Mouse (Mus musculus) G1E (cell line): ENCODE measurements at regions not wholly inside any gene's neighbourhood (a gene's known extent, or its start where the extent isn't known, plus 50 kb on each side); places are given as distances from the start of the nearest gene placed in this dataset.

ENCODE experiments used
- CTCF ChIP-seq: IDR thresholded peaks from 2 replicates; pipeline ENCODE4 v1.5.1; 2012; ENCODE audit warnings: low read depth, low read length, inconsistent platforms, mixed read lengths
- GATA1 ChIP-seq: IDR thresholded peaks from 2 replicates; pipeline ENCODE4 v1.6.1; 2012; ENCODE audit warnings: borderline replicate concordance, low read length, inconsistent platforms, mixed read lengths
- GATA2 ChIP-seq: IDR thresholded peaks from 2 replicates; pipeline ENCODE4 v1.6.1; 2012; ENCODE audit warnings: low read depth, low read length, inconsistent platforms, borderline replicate concordance
- TAL1 ChIP-seq: conservative IDR thresholded peaks from 2 replicates; pipeline ENCODE4 v1.6.1; 2012; ENCODE audit warnings: low read depth, low read length, inconsistent platforms, mixed read lengths

DNA sequence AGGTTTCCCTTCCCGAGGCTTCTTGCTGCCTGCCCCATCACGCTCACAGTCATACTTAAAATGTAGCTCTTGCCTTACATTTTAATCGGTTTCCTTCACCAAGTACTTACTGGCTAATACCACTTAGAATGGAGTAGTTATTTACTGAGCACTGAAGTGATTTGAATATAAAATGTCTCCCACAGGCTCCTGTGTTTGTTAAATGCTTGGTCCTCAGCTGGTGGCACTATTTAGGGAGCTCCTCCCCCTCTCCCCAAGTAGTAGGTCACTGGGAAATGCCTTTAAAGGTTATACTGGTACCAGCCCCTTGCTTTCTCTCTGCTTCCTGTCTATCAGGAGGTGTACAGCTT, 56.6 kb upstream of the Ces5a start:
- TF ChIP-seq CTCF (no peak), GATA1 (no peak), GATA2 (no peak), TAL1 (no peak)
